Mouse (Mus musculus) midbrain, embryonic 11.5 days (tissue): ENCODE data around the gene Emc7. TPM values are rescaled to one million over a fixed set of nuclear protein-coding genes. Genes with fewer than 3 reads are reported as not detected.

Source experiments
- ATAC-seq: fragments of 200-750 bp; cut with Nextera tagmentation; 2 replicates; pipeline ENCODE4 v1.8.0; 2017; ENCODE audit warnings: moderate TSS enrichment, moderate library complexity; ENCODE audit not compliant: low FRiP score
- DNase-seq: peaks from one replicate; pipeline ENCODE4 v3.0.0; 2015; ENCODE audit warnings: low spot score; ENCODE audit errors: missing footprints
- H3K27ac ChIP-seq: fragments of 300-500 bp; sonication (generic); 2 replicates; pipeline ENCODE4 v1.5.1; 2014; ENCODE audit warnings: low read depth, low read length
- H3K27me3 ChIP-seq: fragments of 300-500 bp; sonication (generic); 2 replicates; pipeline ENCODE4 v1.6.1; 2014; ENCODE audit warnings: mild to moderate bottlenecking, low read length, moderate library complexity, mixed read lengths; ENCODE audit not compliant: control insufficient read depth, insufficient read depth
- H3K36me3 ChIP-seq: fragments of 300-500 bp; sonication (generic); 2 replicates; pipeline ENCODE4 v1.6.1; 2014; ENCODE audit warnings: mild to moderate bottlenecking, low read length, moderate library complexity, mixed read lengths; ENCODE audit not compliant: control insufficient read depth, insufficient read depth
- H3K4me1 ChIP-seq: fragments of 300-500 bp; sonication (generic); 2 replicates; pipeline ENCODE4 v1.6.1; 2014; ENCODE audit warnings: low read length; ENCODE audit not compliant: control insufficient read depth, insufficient read depth
- H3K4me2 ChIP-seq: fragments of 300-500 bp; sonication (generic); 2 replicates; pipeline ENCODE4 v1.6.1; 2014; ENCODE audit warnings: mild to moderate bottlenecking, moderate library complexity
- H3K4me3 ChIP-seq: fragments of 300-500 bp; sonication (generic); 2 replicates; pipeline ENCODE4 v1.5.1; 2014; ENCODE audit warnings: low read depth, low read length
- H3K9ac ChIP-seq: fragments of 300-500 bp; sonication (generic); 2 replicates; pipeline ENCODE4 v1.6.1; 2014; ENCODE audit warnings: low read length
- H3K9me3 ChIP-seq: fragments of 300-500 bp; sonication (generic); 2 replicates; pipeline ENCODE4 v1.6.1; 2016; ENCODE audit warnings: low read length; ENCODE audit not compliant: control insufficient read depth
- WGBS: fragments of 180-500 bp; shearing (Covaris S2); extraction: QIAGEN DNeasy Blood & Tissue Kit; methylation state at CpG from one replicate; pipeline ENCODE4 v1.1.7; 2014; 5-methylcytosine and 5-hydroxymethylcytosine counted together
- polyA plus RNA-seq: library from polyadenylated mRNA; unstranded; fragments of >200 nt; fragmentation: Nextera tagmentation; extraction: Ambion mirVana; gene quantifications from 2 replicates; pipeline ENCODE4 v1.2.1, GENCODE M21; 2014

Emc7 gene
- polyA plus RNA-seq, 1 experiment from 2014 or later: 11.2 TPM

- Histone ChIP-seq H3K9ac (no peak overlapping the region), H3K36me3 (no peaks in the 10 kb centered on the region; the same call in 1 of the 2 replicates), H3K4me2 (no peak overlapping the region), H3K9me3 (no peaks in the 10 kb centered on the region), H3K27me3 (no peaks in the 10 kb centered on the region), H3K27ac (no peak overlapping the region), H3K4me3 (no peak overlapping the region), H3K4me1 (no peaks in the 10 kb centered on the region)
- no peak for ATAC-seq
- no peak for DNase-seq
Measured at GRCm38 (mm10) chr2:112469542-112469941, 14.7 kb downstream of the Emc7 start.

GRCm38 (mm10) chr2:112470961-112471381 lies 16.2 kb downstream of the Emc7 start:
- Histone ChIP-seq H3K9ac (no peak overlapping the region), H3K27me3 (no peaks in the 10 kb centered on the region), H3K9me3 (no peaks in the 10 kb centered on the region), H3K36me3 (no peaks in the 10 kb centered on the region; the same call in 1 of the 2 replicates), H3K4me3 (no peak overlapping the region), H3K4me2 (no peak overlapping the region), H3K27ac (no peak overlapping the region), H3K4me1 (no peaks in the 10 kb centered on the region)
- DNase-seq (no peak), ATAC-seq (0 out of 2 replicates have a peak, but pooled peaks have one; percentile 22)
- WGBS: 32% methylated on average over 5 of the region's 5 CpGs

GRCm38 (mm10) chr2:112472076-112472475 lies 17.3 kb downstream of the Emc7 start:
- Histone ChIP-seq H3K27me3 (no peaks in the 10 kb centered on the region), H3K4me3 (no peak overlapping the region), H3K27ac (no peak overlapping the region), H3K36me3 (no peaks in the 10 kb centered on the region; the same call in 1 of the 2 replicates), H3K4me1 (no peaks in the 10 kb centered on the region), H3K9me3 (no peaks in the 10 kb centered on the region), H3K4me2 (no peak overlapping the region), H3K9ac (no peak overlapping the region)
- 87% methylated on average over 2 of the region's 2 CpGs for WGBS
- DNase-seq (no peak), ATAC-seq (no peak)

GRCm38 (mm10) chr2:112474997-112475724 lies 20.4 kb downstream of the Emc7 start:
- no peaks in the 10 kb centered on the region for H3K36me3 ChIP-seq
- H3K27me3 ChIP-seq: no peaks in the 10 kb centered on the region
- ATAC-seq (no peak), DNase-seq (no peak)
- H3K4me2 ChIP-seq: no peak overlapping the region
- H3K4me3 ChIP-seq: no peak overlapping the region
- H3K9me3 ChIP-seq: no peaks in the 10 kb centered on the region
- 79% methylated on average over 5 of the region's 5 CpGs for WGBS
- no peak overlapping the region for H3K9ac ChIP-seq
- no peaks in the 10 kb centered on the region for H3K4me1 ChIP-seq
- H3K27ac ChIP-seq: no peak overlapping the region

- Histone ChIP-seq H3K27ac (no peak overlapping the region), H3K27me3 (no peaks in the 10 kb centered on the region), H3K9ac (no peak overlapping the region), H3K36me3 (no peaks in the 10 kb centered on the region), H3K4me2 (no peak overlapping the region), H3K4me1 (no peaks in the 10 kb centered on the region), H3K9me3 (no peaks in the 10 kb centered on the region), H3K4me3 (no peak overlapping the region)
- 81% methylated on average over 6 of the region's 6 CpGs for WGBS
- DNase-seq (no peak), ATAC-seq (no peak)
Measured at GRCm38 (mm10) chr2:112476554-112476953, 21.8 kb downstream of the Emc7 start.

GRCm38 (mm10) chr2:112480669-112481068 lies 25.9 kb downstream of the Emc7 start, which contains the start of gene Chrm5:
Gene Chrm5 (minus strand): TSS chr2:112480769.
- H3K4me1 ChIP-seq: no peaks in the 10 kb centered on the region
- DNase-seq (no peak), ATAC-seq (no peak)
- no peak within 1 kb of the TSS for H3K4me3 ChIP-seq
- H3K27me3 ChIP-seq: no peaks in the 10 kb centered on the region
- no peaks in the 10 kb centered on the region for H3K36me3 ChIP-seq
- 92% methylated on average over 5 of the region's 5 CpGs for WGBS
- H3K9ac ChIP-seq: no peak within 1 kb of the TSS
- H3K27ac ChIP-seq: no peak within 1 kb of the TSS
- no peaks in the 10 kb centered on the region for H3K9me3 ChIP-seq
- no peak within 1 kb of the TSS for H3K4me2 ChIP-seq

GRCm38 (mm10) chr2:112481564-112481963 lies 26.8 kb downstream of the Emc7 start:
- Histone ChIP-seq H3K36me3 (no peaks in the 10 kb centered on the region), H3K9me3 (no peaks in the 10 kb centered on the region), H3K9ac (no peak overlapping the region), H3K27ac (no peak overlapping the region), H3K4me2 (no peak overlapping the region), H3K4me3 (no peak overlapping the region), H3K27me3 (no peaks in the 10 kb centered on the region), H3K4me1 (no peaks in the 10 kb centered on the region)
- peak; percentile 91 for DNase-seq
- WGBS: 2% methylated on average over 2 of the region's 2 CpGs
- ATAC-seq: peak; percentile 75

- no peaks in the 10 kb centered on the region for H3K36me3 ChIP-seq
- H3K4me2 ChIP-seq: no peak overlapping the region
- no peaks in the 10 kb centered on the region for H3K27me3 ChIP-seq
- H3K4me1 ChIP-seq: no peaks in the 10 kb centered on the region
- H3K9ac ChIP-seq: no peak overlapping the region
- H3K27ac ChIP-seq: no peak overlapping the region
- DNase-seq (peak; percentile 47), ATAC-seq (no peak)
- H3K9me3 ChIP-seq: no peaks in the 10 kb centered on the region
- H3K4me3 ChIP-seq: no peak overlapping the region
- WGBS: 84% methylated on average over 5 of the region's 5 CpGs
Measured at GRCm38 (mm10) chr2:112482533-112483333, 27.9 kb downstream of the Emc7 start.

- H3K27me3 ChIP-seq: no peaks in the 10 kb centered on the region
- 79% methylated on average over 2 of the region's 2 CpGs for WGBS
- H3K4me2 ChIP-seq: no peak overlapping the region
- no peak overlapping the region for H3K4me3 ChIP-seq
- H3K9me3 ChIP-seq: no peaks in the 10 kb centered on the region
- ATAC-seq (no peak), DNase-seq (no peak)
- H3K4me1 ChIP-seq: no peaks in the 10 kb centered on the region
- no peaks in the 10 kb centered on the region for H3K36me3 ChIP-seq
- H3K27ac ChIP-seq: no peak overlapping the region
- no peak overlapping the region for H3K9ac ChIP-seq
Measured at GRCm38 (mm10) chr2:112483334-112483651, 28.5 kb downstream of the Emc7 start.
